In genomic region chr1:77461877-77462615, GRCm38 (mm10) we compare ENCODE assay signal across 8 mouse cellular contexts. TPM values are rescaled to one million over a fixed set of nuclear protein-coding genes. Genes with fewer than 3 reads are reported as not detected.
DNase-seq lines count a peak whose midpoint lies in the region; ATAC-seq and TF ChIP-seq lines count a peak whose summit lies in the region.

No protein-coding gene starts in this region.

- H3K4me2 ChIP-seq in hindbrain, embryonic 13.5 days, result no peak overlapping the region
- H3K4me2 ChIP-seq in hindbrain, embryonic 11.5 days (replicated peaks; ENCODE audit: low read depth, low read length), result no peak overlapping the region

- H3K4me1 ChIP-seq in hindbrain, embryonic 13.5 days (replicated peaks), result peaks cover 31% of the 10 kb centered on the region
- no peaks in the 10 kb centered on the region for H3K4me1 ChIP-seq in hindbrain, embryonic 11.5 days (replicated peaks; ENCODE audit: control insufficient read depth, insufficient read depth, low read length)
- H3K4me1 ChIP-seq in heart, adult 2 months (ENCODE audit: control insufficient read depth, insufficient read depth, low read length), result peaks cover 16% of the 10 kb centered on the region
- H3K4me1 ChIP-seq in limb, embryonic 10.5 days, result peaks cover 25% of the 10 kb centered on the region

- TF ChIP-seq CTCF in heart, adult 2 months (IDR thresholded peaks at IDR 0.05), result no peak

- H3K79me2 ChIP-seq in heart, adult 2 months (replicated peaks; ENCODE audit: control insufficient read depth, insufficient read depth, low read length), result 0 out of 2 replicates have a peak, but pooled peaks cover 1% of the 10 kb centered on the region

- H3K9ac ChIP-seq in hindbrain, embryonic 13.5 days, result no peak overlapping the region
- no peak overlapping the region for H3K9ac ChIP-seq in hindbrain, embryonic 11.5 days (ENCODE audit: low read depth, low read length)
- H3K9ac ChIP-seq in heart, adult 2 months (ENCODE audit: low read depth, low read length), result no peak overlapping the region

- no peak for DNase-seq in hindbrain, embryonic 11.5 days (ENCODE audit: low spot score)
- peak; percentile 79 for DNase-seq in NIH3T3 (ENCODE audit: low read depth)
- peak in 1 of 2 experiments; percentile 46 for DNase-seq in heart, adult 2 months
- no peak for DNase-seq in limb, embryonic 10.5 days (ENCODE audit: low spot score)
- no peak for DNase-seq in retina, embryonic 14.5 days (ENCODE audit: low spot score)
- DNase-seq in cerebellum, postnatal 25 days, result no peak
- DNase-seq in cerebellum, adult 11-12 months, result no peak

- H3K27ac ChIP-seq in hindbrain, embryonic 13.5 days, result 0 out of 2 replicates have a peak overlapping the region, but pooled peaks have one; percentile 3
- no peak overlapping the region for H3K27ac ChIP-seq in hindbrain, embryonic 11.5 days (ENCODE audit: low read depth, low read length)
- H3K27ac ChIP-seq in heart, adult 2 months, result peak overlapping the region; percentile 29
- H3K27ac ChIP-seq in limb, embryonic 10.5 days, result 0 out of 2 replicates have a peak overlapping the region, but pooled peaks have one; percentile 6

- no peak for ATAC-seq in hindbrain, embryonic 13.5 days (ENCODE audit: low FRiP score)
- ATAC-seq in hindbrain, embryonic 11.5 days (ENCODE audit: low FRiP score), result no peak

- H3K9me3 ChIP-seq in hindbrain, embryonic 13.5 days, result no peaks in the 10 kb centered on the region
- H3K9me3 ChIP-seq in hindbrain, embryonic 11.5 days (ENCODE audit: control insufficient read depth, low read length), result no peaks in the 10 kb centered on the region
- no peaks in the 10 kb centered on the region for H3K9me3 ChIP-seq in limb, embryonic 10.5 days (replicated peaks)

- intact Hi-C loops in heart, adult 2 months (cut with DNase I), result loop anchor here (2.0 kb wide), 1 partner anchor 17 kb away; no protein-coding TSS in a partner anchor

- TF ChIP-seq POLR2A in heart, adult 2 months (IDR thresholded peaks at IDR 0.05; ENCODE audit: insufficient read depth, low read depth, low read length), result no peak

- no peak overlapping the region for H3K4me3 ChIP-seq in hindbrain, embryonic 13.5 days
- no peak overlapping the region for H3K4me3 ChIP-seq in hindbrain, embryonic 11.5 days (ENCODE audit: low read depth, low read length)
- H3K4me3 ChIP-seq in heart, adult 2 months, result no peak overlapping the region
- H3K4me3 ChIP-seq in limb, embryonic 10.5 days, result no peak overlapping the region

- 19% methylated on average over 3 of the region's 3 CpGs for WGBS in hindbrain, embryonic 13.5 days
- 13% methylated on average over 3 of the region's 3 CpGs for WGBS in hindbrain, embryonic 11.5 days
- WGBS in heart, adult 2 months, result 21% methylated on average over 3 of the region's 3 CpGs
- WGBS in limb, embryonic 10.5 days, result 21% methylated on average over 3 of the region's 3 CpGs

- no peaks in the 10 kb centered on the region for H3K36me3 ChIP-seq in hindbrain, embryonic 13.5 days
- H3K36me3 ChIP-seq in hindbrain, embryonic 11.5 days (ENCODE audit: control insufficient read depth, insufficient read depth, low read length), result no peaks in the 10 kb centered on the region
- peaks cover 18% of the 10 kb centered on the region for H3K36me3 ChIP-seq in heart, adult 2 months (ENCODE audit: control insufficient read depth, insufficient read depth, low read length)
- H3K36me3 ChIP-seq in limb, embryonic 10.5 days, result peaks cover 29% of the 10 kb centered on the region

- H3K27me3 ChIP-seq in hindbrain, embryonic 13.5 days, result no peaks in the 10 kb centered on the region
- no peaks in the 10 kb centered on the region for H3K27me3 ChIP-seq in hindbrain, embryonic 11.5 days (ENCODE audit: control insufficient read depth, insufficient read depth, low read length)
- no peaks in the 10 kb centered on the region for H3K27me3 ChIP-seq in heart, adult 2 months (ENCODE audit: control insufficient read depth, insufficient read depth, low read length)
- no peaks in the 10 kb centered on the region for H3K27me3 ChIP-seq in limb, embryonic 10.5 days (ENCODE audit: low read depth, poor library complexity, severe bottlenecking)

- TF ChIP-seq EP300 in heart, adult 2 months (IDR thresholded peaks at IDR 0.05; ENCODE audit: insufficient read depth, low read depth, low read length), result no peak

RNA-seq across cellular contexts. Expression of gene Epha4, which starts 52.8 kb away (rescaled TPM):
- 37.3 and 39.1 TPM in 2 replicates for polyA plus RNA-seq in hindbrain, embryonic 13.5 days (2015; fragmentation: Nextera tagmentation; extraction: Ambion mirVana)
- 25.9 and 28.0 TPM in 2 replicates for polyA plus RNA-seq in hindbrain, embryonic 11.5 days (2014; fragmentation: Nextera tagmentation; extraction: Ambion mirVana)
- 10 to 100 TPM; 25.4 to 45.5 TPM for total RNA-seq in heart, adult 2 months (2021)
- 28.4 and 62.6 TPM in 2 replicates for polyA plus RNA-seq in heart, adult 2 months (2012; rRNA removed)
- polyA plus RNA-seq in limb, embryonic 10.5 days (2016; fragmentation: Nextera tagmentation; extraction: Ambion mirVana), result 24.9 and 44.3 TPM in 2 replicates
